Mouse (Mus musculus): Measurements from ENCODE around the gene Rnf5. TPM values are rescaled to one million over a fixed set of nuclear protein-coding genes. Genes with fewer than 3 reads are reported as not detected.

Gene Rnf5
- polyA plus RNA-seq, 1 experiment: 171 TPM

DNA sequence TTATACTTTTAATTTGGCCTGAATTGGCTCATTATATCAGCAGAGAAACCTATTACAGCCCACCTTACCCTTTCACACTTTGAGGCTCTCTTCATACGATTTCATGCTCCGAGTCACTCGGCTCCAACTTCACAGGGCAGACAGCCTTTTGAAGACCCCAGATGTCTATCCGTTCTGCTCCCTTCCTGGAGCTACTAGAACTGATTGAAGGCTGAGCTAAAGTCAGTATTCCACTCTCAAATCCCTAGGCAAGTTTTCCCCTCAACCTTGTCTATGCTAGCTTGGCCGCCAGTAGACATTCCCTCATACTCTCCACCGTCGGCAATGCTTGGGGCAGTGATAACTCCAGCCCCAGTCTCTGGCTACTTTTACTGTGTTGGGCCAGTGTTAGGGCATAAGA lies 14.3 kb downstream of the Rnf5 start:
- 68% methylated on average over 7 of the region's 7 CpGs for WGBS
- DNase-seq (ENCODE audit: low read depth, low spot score): no peak

DNA sequence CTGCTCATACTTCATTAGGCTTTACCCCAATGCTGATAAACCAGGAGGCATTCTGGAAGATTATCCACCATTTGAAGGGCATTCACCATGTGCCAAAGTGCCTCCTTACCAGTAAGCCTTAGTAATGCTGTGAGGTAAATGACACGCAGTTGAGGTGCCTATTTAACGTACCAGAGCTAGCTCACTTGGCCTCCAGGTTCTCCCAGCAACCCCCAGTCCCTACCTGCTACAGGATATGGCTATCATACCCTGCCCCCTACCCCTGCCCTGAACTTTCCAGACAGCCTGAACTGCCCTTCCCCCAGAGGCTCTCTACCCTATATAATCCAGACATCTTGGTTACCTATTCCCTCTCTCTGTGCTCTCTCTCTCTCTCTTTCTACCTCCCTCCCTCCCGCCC lies 14.7 kb downstream of the Rnf5 start:
- 84% methylated on average over 3 of the region's 3 CpGs for WGBS
- DNase-seq (ENCODE audit: low read depth, low spot score): no peak

DNA sequence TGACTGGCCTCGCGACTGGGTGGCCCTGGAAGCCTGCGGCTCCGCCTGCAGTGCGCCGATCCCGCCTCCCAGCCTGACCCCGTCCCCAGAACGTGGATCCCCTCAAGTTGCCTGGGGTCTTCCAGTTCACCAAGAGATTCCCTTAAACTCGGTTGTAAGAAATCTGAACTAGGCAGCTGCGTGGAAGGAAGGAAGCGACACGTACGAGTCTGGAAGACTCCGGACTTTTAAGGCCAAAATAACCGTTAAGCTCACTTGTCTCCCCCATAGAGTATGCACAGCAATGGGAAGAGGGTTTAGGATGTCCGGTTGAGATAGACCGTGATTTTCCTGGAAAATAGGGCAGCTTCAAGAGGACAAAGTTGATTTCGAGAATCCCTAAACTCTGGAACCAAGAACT lies 15.7 kb downstream of the Rnf5 start:
- 2% methylated on average over 19 of the region's 19 CpGs for WGBS
- DNase-seq (ENCODE audit: low read depth, low spot score): no peak

DNA sequence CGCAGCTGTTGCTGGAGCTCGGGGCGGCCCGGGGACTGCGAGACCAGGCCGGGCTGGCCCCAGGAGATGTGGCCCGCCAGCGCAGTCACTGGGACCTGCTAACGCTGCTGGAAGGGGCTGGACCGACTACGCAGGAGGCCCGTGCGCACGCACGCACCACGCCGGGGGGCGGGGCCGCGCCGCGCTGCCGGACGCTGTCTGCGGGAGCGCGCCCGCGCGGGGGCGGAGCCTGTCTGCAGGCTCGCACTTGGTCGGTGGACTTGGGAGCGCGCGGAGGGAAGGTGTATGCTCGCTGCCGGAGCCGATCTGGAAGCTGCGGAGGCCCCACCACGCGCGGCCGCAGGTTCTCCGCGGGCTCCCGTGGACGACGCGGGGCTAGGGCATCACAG lies 16.1 kb downstream of the Rnf5 start:
- 1% methylated on average over 50 of the region's 50 CpGs for WGBS
- no peak for DNase-seq (ENCODE audit: low read depth, low spot score)

DNA sequence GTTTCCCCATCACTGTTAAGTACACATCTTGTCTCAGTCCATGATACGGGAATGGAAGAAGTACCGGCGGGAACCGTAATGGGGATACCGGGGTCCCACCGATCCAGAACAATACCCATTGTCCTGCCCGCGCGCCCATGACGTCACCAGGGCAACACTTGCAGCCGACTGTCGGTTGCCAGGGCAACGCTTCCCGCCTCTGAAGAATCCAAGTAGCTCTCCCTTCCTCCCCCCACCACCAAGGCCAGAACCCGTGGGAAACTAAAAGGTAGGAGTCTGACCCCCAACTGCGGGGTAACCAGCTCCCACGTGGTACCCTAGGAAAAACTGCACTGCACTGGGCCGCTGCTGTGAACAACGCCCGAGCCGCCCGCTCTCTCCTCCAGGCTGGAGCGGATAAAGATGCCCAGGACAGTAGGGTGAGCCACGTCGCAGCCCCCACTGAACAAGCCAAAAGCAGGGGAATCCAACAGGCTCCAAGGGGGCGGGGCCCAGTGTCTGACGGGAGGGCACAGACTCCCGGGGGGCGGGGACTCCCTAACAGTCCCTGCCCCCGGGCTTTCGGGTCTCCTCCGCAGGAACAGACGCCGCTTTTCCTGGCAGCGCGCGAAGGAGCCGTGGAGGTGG lies 16.6 kb downstream of the Rnf5 start:
- WGBS: 1% methylated on average over 38 of the region's 38 CpGs
- DNase-seq (ENCODE audit: low read depth, low spot score): no peak

DNA sequence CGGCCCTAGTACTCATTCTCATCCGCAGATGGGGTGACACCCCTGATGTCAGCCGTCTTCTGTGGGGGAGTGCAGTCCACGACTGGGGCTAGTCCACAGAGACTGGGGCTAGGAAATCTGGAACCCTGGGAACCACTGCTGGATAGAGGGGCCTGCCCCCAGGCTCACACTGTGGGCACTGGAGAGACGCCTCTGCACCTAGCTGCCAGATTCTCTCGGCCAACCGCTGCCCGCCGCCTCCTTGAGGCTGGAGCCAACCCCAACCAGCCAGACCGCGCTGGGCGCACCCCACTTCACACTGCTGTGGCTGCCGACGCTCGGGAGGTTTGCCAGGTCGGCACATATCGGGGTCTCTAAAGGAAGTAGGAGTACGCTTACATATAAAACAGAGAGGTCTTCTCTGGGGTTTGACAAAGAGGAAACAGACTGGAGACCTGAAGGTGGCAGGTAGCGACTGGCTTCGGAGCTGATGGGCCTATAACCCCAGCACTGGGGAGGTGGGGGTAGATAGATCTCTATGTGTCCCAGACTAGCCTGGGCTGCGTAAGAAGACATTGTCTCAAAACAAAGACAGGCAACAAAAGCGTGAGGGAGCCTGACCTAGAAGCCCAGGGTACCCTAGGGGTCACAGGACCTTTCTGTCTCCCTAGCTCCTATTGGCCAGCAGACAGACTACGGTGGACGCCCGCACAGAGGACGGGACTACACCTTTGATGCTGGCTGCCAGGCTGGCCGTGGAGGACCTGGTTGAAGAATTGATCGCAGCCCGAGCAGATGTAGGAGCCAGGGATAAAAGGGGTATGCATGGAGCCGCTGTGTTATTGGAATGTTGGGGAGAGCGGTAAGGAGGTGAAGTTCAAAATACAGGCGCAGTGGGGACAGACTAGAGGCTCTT lies 17.4 kb downstream of the Rnf5 start:
- WGBS: 57% methylated on average over 32 of the region's 32 CpGs
- DNase-seq (ENCODE audit: low read depth, low spot score): no peak

DNA sequence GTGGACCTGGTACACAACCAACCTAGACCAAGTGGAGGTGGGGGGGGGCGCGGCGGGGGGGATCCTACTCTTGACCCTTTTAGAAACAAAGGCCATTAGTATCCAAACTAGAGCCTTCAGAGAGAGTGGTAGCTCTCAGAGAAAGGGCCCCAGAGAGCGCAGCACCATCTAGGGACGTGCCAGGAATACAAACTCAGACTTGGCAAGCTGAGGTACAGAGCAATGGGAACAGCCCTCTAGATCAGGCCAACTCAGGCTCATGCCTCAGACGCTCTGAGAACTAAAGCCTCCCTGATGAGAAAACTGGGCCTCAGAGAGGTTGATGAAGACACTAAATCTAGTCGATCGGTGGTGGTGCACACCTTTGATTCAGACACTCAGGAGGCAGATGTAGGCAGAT lies 18.4 kb downstream of the Rnf5 start:
- DNase-seq (ENCODE audit: low read depth, low spot score): no peak
- 91% methylated on average over 8 of the region's 8 CpGs for WGBS

DNA sequence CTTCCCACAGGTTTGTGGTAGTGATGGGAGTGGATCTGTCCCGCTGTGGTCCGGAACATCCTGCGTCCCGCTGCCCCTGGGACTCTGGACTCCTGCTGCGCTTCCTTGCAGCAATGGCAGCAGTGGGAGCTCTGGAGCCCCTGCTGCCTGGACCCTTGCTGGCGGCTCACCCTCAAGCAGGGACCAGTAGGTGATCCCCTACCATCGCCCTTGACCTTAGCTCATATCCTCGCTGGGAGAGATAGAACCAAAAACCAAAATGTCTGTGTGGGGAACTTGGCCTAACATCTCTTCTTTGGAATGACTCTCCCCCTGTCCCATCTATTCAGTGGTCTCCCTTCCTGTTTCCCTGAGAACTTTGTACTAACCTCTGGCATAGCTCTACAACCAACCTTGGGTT lies 19.7 kb downstream of the Rnf5 start:
- 94% methylated on average over 8 of the region's 8 CpGs for WGBS
- no peak for DNase-seq (ENCODE audit: low read depth, low spot score)

DNA sequence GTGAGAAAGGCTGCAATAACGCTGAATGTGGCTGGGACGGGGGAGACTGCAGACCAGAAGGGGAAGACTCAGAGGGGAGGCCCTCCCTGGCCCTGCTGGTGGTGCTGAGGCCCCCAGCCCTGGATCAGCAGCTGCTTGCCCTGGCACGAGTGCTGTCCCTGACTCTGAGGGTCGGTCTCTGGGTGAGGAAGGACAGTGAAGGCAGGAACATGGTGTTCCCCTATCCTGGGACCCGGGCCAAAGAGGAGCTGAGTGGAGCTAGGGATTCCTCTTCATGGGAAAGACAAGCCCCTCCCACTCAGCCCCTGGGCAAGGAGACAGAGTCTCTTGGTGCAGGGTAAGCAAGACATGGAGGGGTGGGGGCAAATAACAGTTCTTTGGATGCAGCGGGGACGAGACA lies 20.1 kb downstream of the Rnf5 start:
- 74% methylated on average over 7 of the region's 7 CpGs for WGBS

DNA sequence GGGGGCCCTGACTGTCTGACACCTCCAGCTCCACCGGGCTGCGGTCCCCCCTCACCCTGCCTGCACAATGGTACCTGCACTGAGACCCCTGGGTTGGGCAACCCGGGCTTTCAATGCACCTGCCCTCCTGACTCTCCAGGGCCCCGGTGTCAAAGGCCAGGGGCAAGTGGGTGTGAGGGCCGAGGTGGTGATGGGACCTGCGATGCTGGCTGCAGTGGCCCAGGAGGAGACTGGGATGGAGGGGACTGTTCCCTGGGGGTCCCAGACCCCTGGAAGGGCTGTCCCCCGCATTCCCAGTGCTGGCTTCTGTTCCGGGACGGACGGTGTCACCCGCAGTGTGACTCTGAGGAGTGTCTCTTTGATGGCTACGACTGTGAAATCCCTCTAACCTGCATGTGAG lies 21.0 kb downstream of the Rnf5 start:
- DNase-seq (ENCODE audit: low read depth, low spot score): no peak
- WGBS: 90% methylated on average over 12 of the region's 12 CpGs

More for the DNA sequence above, 20.1 kb downstream of the Rnf5 start:
- no peak for DNase-seq (ENCODE audit: low read depth, low spot score)

DNA sequence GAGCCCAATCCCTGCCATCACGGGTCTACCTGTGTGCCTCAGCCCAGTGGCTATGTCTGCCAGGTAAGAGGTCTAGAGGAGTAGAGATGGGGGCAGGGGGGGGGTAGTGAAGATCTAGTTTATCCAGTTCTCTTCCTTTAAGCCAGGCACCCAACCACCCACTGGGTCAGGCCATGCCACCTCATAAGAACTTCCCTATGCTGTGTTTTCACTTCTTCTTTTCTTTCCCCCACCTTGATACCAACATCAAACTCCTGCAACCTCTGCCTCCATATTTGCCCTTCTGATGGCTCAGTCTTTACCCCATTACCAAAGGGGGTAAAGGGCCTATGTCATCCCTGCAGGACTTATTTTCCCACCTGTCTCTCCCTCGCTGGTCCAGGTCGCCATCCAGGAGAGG lies 25.4 kb downstream of the Rnf5 start:
- no peak for DNase-seq (ENCODE audit: low read depth, low spot score)
- WGBS: 87% methylated on average over 3 of the region's 3 CpGs

DNA sequence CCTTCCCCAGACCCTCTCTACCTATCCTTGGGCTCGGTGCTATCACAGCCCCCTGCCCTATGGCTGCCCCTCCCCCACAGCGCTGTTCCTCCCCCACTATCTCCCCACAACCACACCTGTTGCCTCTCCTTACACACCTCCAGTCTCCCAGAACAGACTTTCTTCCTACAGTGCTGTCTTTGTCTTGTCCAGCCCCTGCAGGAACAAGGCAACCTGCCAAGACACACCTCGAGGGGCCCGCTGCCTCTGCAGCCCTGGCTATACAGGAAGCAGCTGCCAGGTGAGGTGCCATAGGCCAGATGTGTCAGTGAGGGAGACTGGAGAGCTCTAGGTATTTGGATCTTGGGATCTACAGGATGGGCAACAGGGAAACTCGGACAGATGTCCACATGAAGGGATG lies 26.9 kb downstream of the Rnf5 start:
- no peak for DNase-seq (ENCODE audit: low read depth, low spot score)
- WGBS: 29% methylated on average over 5 of the region's 5 CpGs

DNA sequence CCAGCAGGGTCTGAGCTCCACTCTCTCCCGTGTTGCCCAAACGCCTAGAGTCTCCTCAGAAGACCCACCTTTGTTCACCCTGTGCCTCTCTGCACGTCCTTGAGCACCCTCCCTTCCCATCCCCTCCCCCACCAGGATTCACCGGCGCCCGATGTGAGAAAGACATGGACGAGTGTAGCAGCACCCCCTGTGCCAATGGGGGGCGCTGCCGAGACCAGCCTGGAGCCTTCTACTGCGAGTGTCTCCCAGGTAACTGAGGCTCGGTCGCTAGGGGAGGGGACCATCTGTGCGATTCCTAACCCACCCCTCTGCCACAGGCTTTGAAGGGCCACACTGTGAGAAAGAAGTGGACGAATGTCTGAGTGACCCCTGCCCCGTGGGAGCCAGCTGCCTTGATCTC lies 31.1 kb downstream of the Rnf5 start:
- DNase-seq (ENCODE audit: low read depth, low spot score): no peak

DNA sequence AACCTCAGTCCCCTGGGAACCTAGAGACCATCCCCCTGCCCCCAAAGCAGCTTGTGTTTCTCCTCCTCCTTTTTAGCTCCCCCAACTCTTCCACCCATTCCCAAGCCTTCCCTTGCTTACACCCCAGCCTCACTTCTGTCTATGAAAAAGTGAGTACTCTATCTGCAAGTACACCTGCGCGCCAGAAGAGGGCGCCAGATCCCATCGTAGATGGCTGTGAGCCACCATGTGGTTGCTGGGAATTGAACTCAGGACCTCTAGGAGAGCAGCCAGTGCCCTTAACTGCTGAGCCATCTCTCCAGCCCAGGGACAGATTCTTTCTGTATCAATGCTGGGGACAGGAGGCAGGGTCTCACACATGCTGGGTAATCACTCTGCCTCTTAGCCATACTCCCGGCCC lies 31.6 kb downstream of the Rnf5 start:
- 32% methylated on average over 5 of the region's 5 CpGs for WGBS

More for the DNA sequence above, 31.1 kb downstream of the Rnf5 start:
- WGBS: 54% methylated on average over 15 of the region's 15 CpGs

DNA sequence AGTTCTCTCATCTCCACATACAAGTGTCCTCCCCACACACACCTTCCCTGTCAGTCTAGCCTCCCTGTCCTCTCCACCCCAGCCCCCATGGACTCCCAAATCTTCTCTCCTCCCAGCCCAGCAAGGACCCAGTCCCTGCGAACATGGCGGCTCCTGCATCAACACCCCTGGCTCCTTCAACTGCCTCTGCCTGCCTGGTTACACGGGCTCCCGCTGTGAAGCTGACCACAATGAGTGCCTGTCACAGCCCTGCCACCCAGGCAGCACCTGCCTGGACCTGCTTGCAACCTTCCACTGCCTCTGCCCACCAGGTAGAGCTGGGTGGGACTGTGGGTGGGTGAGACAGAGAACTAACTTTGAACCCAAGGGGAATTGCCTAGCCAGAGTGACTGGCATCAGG lies 33.6 kb downstream of the Rnf5 start:
- 80% methylated on average over 4 of the region's 4 CpGs for WGBS
- DNase-seq (ENCODE audit: low read depth, low spot score): no peak

More for the DNA sequence above, 31.6 kb downstream of the Rnf5 start:
- no peak for DNase-seq (ENCODE audit: low read depth, low spot score)

DNA sequence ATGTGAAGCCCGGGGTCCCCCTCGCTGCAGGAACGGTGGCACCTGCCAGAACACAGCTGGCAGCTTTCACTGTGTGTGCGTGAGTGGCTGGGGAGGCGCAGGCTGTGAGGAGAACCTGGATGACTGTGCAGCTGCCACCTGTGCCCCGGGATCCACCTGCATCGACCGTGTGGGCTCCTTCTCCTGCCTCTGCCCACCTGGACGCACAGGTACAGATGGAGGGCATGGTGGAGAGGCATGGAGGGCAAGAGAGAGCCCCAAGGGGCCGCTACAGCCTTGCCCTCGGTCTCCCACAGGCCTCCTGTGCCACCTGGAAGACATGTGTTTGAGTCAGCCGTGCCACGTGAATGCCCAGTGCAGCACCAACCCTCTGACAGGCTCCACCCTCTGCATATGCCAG lies 35.1 kb downstream of the Rnf5 start:
- DNase-seq (ENCODE audit: low read depth, low spot score): no peak
- 68% methylated on average over 13 of the region's 13 CpGs for WGBS

DNA sequence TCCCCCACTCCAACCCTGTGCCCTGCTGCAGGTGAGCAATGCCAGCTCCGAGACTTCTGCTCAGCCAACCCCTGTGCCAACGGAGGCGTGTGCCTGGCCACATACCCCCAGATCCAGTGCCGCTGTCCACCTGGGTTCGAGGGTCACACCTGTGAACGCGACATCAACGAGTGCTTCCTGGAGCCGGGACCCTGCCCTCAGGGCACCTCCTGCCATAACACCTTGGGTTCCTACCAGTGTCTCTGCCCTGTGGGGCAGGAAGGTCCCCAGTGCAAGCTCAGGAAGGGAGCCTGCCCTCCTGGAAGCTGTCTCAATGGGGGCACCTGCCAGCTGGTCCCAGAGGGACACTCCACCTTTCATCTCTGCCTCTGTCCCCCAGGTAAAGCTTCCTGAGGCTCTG lies 36.2 kb downstream of the Rnf5 start:
- no peak for DNase-seq (ENCODE audit: low read depth, low spot score)
- 53% methylated on average over 9 of the region's 9 CpGs for WGBS

DNA sequence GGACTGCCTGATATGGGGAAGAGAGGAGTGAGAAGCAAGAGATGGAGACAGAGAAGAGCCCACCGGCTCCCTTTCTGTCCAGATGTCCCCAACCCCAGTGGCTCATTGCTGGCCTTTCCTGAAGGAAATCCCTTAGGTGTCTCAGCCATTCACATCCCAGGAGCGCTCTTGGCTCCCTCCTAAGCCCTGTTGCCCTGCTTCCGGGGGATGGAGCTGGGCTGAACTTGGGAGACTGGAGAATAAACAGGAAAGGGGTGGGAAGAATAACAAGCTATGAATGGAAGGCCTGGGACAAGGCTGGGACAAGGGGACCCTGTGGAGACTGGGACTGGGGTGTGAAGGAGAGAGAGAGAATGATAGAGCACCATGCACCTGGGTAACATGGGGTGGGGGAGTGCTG lies 38.7 kb downstream of the Rnf5 start:
- WGBS: 68% methylated on average over 3 of the region's 3 CpGs

DNA sequence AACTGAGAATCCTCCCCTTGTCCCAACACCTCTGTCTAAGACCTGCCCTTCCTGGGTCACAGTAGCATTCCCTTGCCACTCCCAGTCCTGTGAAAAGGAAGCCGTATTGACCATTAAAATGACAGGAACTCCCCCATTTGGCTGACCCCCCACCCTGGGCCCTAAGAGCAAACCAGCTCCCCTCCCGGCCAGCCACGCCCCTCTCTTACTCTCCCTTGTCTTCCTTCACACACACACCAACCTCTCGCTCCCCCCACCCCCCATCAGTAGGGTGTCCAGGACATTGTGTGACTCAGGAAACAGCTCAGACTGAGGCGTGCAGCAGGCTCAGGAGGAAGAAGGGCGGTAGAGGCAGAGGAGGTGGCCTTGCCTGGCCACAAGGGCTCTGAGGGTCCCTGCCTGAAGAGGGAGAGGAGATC lies 39.5 kb downstream of the Rnf5 start, which contains the start of gene Notch4:
Notch4 (plus strand) TSS at position 266 of the 419 bp plus-strand sequence.
- DNase-seq (ENCODE audit: low read depth, low spot score): no peak
- WGBS: 8% methylated on average over 6 of the region's 6 CpGs

More for the DNA sequence above, 38.7 kb downstream of the Rnf5 start:
- no peak for DNase-seq (ENCODE audit: low read depth, low spot score)

DNA sequence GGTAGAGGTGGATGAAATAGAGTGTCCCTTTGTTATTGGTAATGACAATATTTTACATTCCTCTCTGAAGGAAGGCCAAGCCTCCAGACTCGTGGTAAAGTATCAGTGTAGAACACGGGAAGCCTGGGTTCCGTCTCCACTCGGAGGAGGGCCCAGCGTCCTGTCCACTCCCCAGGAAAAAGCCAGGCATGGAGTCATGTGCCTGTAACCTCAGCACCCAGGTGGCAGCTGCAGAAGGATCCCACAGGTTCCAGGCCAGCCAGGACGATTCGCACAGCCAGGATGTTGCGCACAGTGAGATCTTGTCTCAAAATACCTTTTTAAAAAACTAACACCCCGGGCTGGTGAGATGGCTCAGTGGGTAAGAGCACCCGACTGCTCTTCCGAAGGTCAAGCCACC lies 40.1 kb downstream of the Rnf5 start:
- 73% methylated on average over 11 of the region's 11 CpGs for WGBS
- DNase-seq (ENCODE audit: low read depth, low spot score): no peak

DNA sequence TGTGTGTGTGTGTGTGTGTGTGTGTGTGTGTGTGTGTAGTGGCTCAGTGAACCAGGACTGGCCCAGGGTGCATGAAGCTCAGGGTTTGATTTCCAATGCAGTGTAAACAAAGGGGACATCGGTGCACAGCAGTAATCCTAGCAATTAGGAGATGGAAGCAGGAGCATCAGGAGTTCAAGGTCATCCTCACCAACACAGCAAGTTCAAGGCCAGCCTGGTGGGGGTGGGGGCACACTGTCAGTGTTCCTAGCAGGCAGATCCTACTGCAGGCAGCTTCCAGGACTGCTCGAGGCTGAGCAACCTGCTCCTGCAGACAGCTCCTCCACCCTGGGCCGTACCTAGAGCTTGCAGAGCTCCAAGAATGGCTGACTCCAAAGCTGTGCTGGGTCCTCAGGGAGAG lies 40.9 kb downstream of the Rnf5 start:
- DNase-seq (ENCODE audit: low read depth, low spot score): no peak
- 59% methylated on average over 3 of the region's 3 CpGs for WGBS
